Mouse (Mus musculus): ENCODE results near the gene C1qtnf1. TPM values are rescaled to one million over a fixed set of nuclear protein-coding genes. Genes with fewer than 3 reads are reported as not detected.

C1qtnf1 gene
- polyA plus RNA-seq, 1 experiment from 2014 or later = 4.4 TPM

GRCm38 (mm10) chr11:118486281-118486680, 58.3 kb downstream of the C1qtnf1 start:
- H3K27ac ChIP-seq (ENCODE audit: low read depth, low read length) = no peak overlapping the region
- no peak for ATAC-seq
- peaks cover 21% of the 10 kb centered on the region for H3K4me1 ChIP-seq (ENCODE audit: control insufficient read depth, insufficient read depth, low read depth, low read length)
- no peaks in the 10 kb centered on the region for H3K9me3 ChIP-seq (ENCODE audit: control insufficient read depth, low read length)
- WGBS = 84% methylated on average over 6 of the region's 6 CpGs
- no peak overlapping the region for H3K4me3 ChIP-seq (ENCODE audit: low read length)
- no peak overlapping the region for H3K4me2 ChIP-seq (ENCODE audit: low read length)
- no peak overlapping the region for H3K9ac ChIP-seq (ENCODE audit: low read depth, low read length)
- H3K36me3 ChIP-seq (ENCODE audit: control insufficient read depth, insufficient read depth, low read length) = no peaks in the 10 kb centered on the region; the same call in 1 of the 2 replicates
- no peaks in the 10 kb centered on the region for H3K27me3 ChIP-seq (replicated peaks; ENCODE audit: control insufficient read depth, insufficient read depth, low read length)

GRCm38 (mm10) chr11:118486881-118487772, 59.1 kb downstream of the C1qtnf1 start:
- no peak overlapping the region for H3K4me2 ChIP-seq (ENCODE audit: low read length)
- 80% methylated on average over 29 of the region's 29 CpGs for WGBS
- no peak for ATAC-seq
- H3K27ac ChIP-seq (ENCODE audit: low read depth, low read length) = no peak overlapping the region
- H3K4me3 ChIP-seq (ENCODE audit: low read length) = no peak overlapping the region
- H3K4me1 ChIP-seq (ENCODE audit: control insufficient read depth, insufficient read depth, low read depth, low read length) = peaks cover 21% of the 10 kb centered on the region
- no peaks in the 10 kb centered on the region for H3K27me3 ChIP-seq (replicated peaks; ENCODE audit: control insufficient read depth, insufficient read depth, low read length)
- H3K9me3 ChIP-seq (ENCODE audit: control insufficient read depth, low read length) = no peaks in the 10 kb centered on the region
- H3K36me3 ChIP-seq (ENCODE audit: control insufficient read depth, insufficient read depth, low read length) = no peaks in the 10 kb centered on the region; the same call in 1 of the 2 replicates
- no peak overlapping the region; the same call in 1 of the 2 replicates for H3K9ac ChIP-seq (ENCODE audit: low read depth, low read length)

GRCm38 (mm10) chr11:118488191-118488906, 60.3 kb downstream of the C1qtnf1 start:
- 73% methylated on average over 8 of the region's 8 CpGs for WGBS
- no peak overlapping the region for H3K4me2 ChIP-seq (ENCODE audit: low read length)
- H3K4me3 ChIP-seq (ENCODE audit: low read length) = no peak overlapping the region
- H3K9me3 ChIP-seq (ENCODE audit: control insufficient read depth, low read length) = no peaks in the 10 kb centered on the region
- H3K4me1 ChIP-seq (ENCODE audit: control insufficient read depth, insufficient read depth, low read depth, low read length) = peaks cover 21% of the 10 kb centered on the region
- H3K36me3 ChIP-seq (ENCODE audit: control insufficient read depth, insufficient read depth, low read length) = no peaks in the 10 kb centered on the region; the same call in 1 of the 2 replicates
- no peaks in the 10 kb centered on the region for H3K27me3 ChIP-seq (replicated peaks; ENCODE audit: control insufficient read depth, insufficient read depth, low read length)
- H3K9ac ChIP-seq (ENCODE audit: low read depth, low read length) = peak overlapping the region; percentile 17; the same call in 1 of the 2 replicates
- ATAC-seq = peak; percentile 19; the same call in 1 of the 2 replicates
- peak overlapping the region; percentile 60 for H3K27ac ChIP-seq (ENCODE audit: low read depth, low read length)

- Histone ChIP-seq H3K9me3 (ENCODE audit: control insufficient read depth, low read length) (no peaks in the 10 kb centered on the region), H3K36me3 (ENCODE audit: control insufficient read depth, insufficient read depth, low read length) (no peaks in the 10 kb centered on the region; the same call in 1 of the 2 replicates), H3K4me2 (ENCODE audit: low read length) (no peak overlapping the region), H3K9ac (ENCODE audit: low read depth, low read length) (peak overlapping the region; percentile 17; the same call in 1 of the 2 replicates), H3K27me3 (replicated peaks; ENCODE audit: control insufficient read depth, insufficient read depth, low read length) (no peaks in the 10 kb centered on the region), H3K27ac (ENCODE audit: low read depth, low read length) (peak overlapping the region; percentile 60), H3K4me1 (ENCODE audit: control insufficient read depth, insufficient read depth, low read depth, low read length) (peaks cover 21% of the 10 kb centered on the region), H3K4me3 (ENCODE audit: low read length) (no peak overlapping the region)
- WGBS = 44% methylated on average over 12 of the region's 12 CpGs
- ATAC-seq = peak; percentile 13
These were observed 60.9 kb downstream of the C1qtnf1 start for GRCm38 (mm10) chr11:118488907-118489270.

- peaks cover 21% of the 10 kb centered on the region for H3K4me1 ChIP-seq (ENCODE audit: control insufficient read depth, insufficient read depth, low read depth, low read length)
- no peak overlapping the region; the same call in 1 of the 2 replicates for H3K4me2 ChIP-seq (ENCODE audit: low read length)
- H3K36me3 ChIP-seq (ENCODE audit: control insufficient read depth, insufficient read depth, low read length) = no peaks in the 10 kb centered on the region; the same call in 1 of the 2 replicates
- H3K27ac ChIP-seq (ENCODE audit: low read depth, low read length) = no peak overlapping the region
- H3K27me3 ChIP-seq (replicated peaks; ENCODE audit: control insufficient read depth, insufficient read depth, low read length) = no peaks in the 10 kb centered on the region
- no peak overlapping the region for H3K4me3 ChIP-seq (ENCODE audit: low read length)
- H3K9me3 ChIP-seq (ENCODE audit: control insufficient read depth, low read length) = no peaks in the 10 kb centered on the region
- H3K9ac ChIP-seq (ENCODE audit: low read depth, low read length) = 0 out of 2 replicates have a peak overlapping the region, but pooled peaks have one; percentile 24
- 18% methylated on average over 22 of the region's 22 CpGs for WGBS
- ATAC-seq = no peak
These were observed 62.7 kb downstream of the C1qtnf1 start for GRCm38 (mm10) chr11:118490566-118491218.

- no peaks in the 10 kb centered on the region for H3K9me3 ChIP-seq (ENCODE audit: control insufficient read depth, low read length)
- no peak overlapping the region for H3K4me3 ChIP-seq (ENCODE audit: low read length)
- no peak overlapping the region for H3K27ac ChIP-seq (ENCODE audit: low read depth, low read length)
- no peak overlapping the region for H3K9ac ChIP-seq (ENCODE audit: low read depth, low read length)
- no peak overlapping the region for H3K4me2 ChIP-seq (ENCODE audit: low read length)
- H3K4me1 ChIP-seq (ENCODE audit: control insufficient read depth, insufficient read depth, low read depth, low read length) = peaks cover 21% of the 10 kb centered on the region
- ATAC-seq = no peak
- no peaks in the 10 kb centered on the region for H3K27me3 ChIP-seq (replicated peaks; ENCODE audit: control insufficient read depth, insufficient read depth, low read length)
- H3K36me3 ChIP-seq (ENCODE audit: control insufficient read depth, insufficient read depth, low read length) = no peaks in the 10 kb centered on the region; the same call in 1 of the 2 replicates
- WGBS = 86% methylated on average over 7 of the region's 7 CpGs
These were observed 63.2 kb downstream of the C1qtnf1 start for GRCm38 (mm10) chr11:118491230-118491629.

- Histone ChIP-seq H3K9me3 (ENCODE audit: control insufficient read depth, low read length) (no peaks in the 10 kb centered on the region), H3K4me3 (ENCODE audit: low read length) (no peak overlapping the region), H3K9ac (ENCODE audit: low read depth, low read length) (no peak overlapping the region), H3K36me3 (ENCODE audit: control insufficient read depth, insufficient read depth, low read length) (no peaks in the 10 kb centered on the region), H3K27ac (ENCODE audit: low read depth, low read length) (no peak overlapping the region), H3K4me1 (ENCODE audit: control insufficient read depth, insufficient read depth, low read depth, low read length) (peaks cover 20% of the 10 kb centered on the region), H3K4me2 (ENCODE audit: low read length) (no peak overlapping the region), H3K27me3 (replicated peaks; ENCODE audit: control insufficient read depth, insufficient read depth, low read length) (no peaks in the 10 kb centered on the region)
- ATAC-seq = no peak
- 82% methylated on average over 2 of the region's 2 CpGs for WGBS
These were observed 65.5 kb downstream of the C1qtnf1 start for GRCm38 (mm10) chr11:118493458-118493857.

- peaks cover 13% of the 10 kb centered on the region for H3K4me1 ChIP-seq (ENCODE audit: control insufficient read depth, insufficient read depth, low read depth, low read length)
- 0 out of 2 replicates have a peak overlapping the region, but pooled peaks have one; percentile 7 for H3K27ac ChIP-seq (ENCODE audit: low read depth, low read length)
- H3K9ac ChIP-seq (ENCODE audit: low read depth, low read length) = no peak overlapping the region
- H3K4me3 ChIP-seq (ENCODE audit: low read length) = no peak overlapping the region
- WGBS = 83% methylated on average over 12 of the region's 12 CpGs
- H3K4me2 ChIP-seq (ENCODE audit: low read length) = no peak overlapping the region
- H3K36me3 ChIP-seq (ENCODE audit: control insufficient read depth, insufficient read depth, low read length) = no peaks in the 10 kb centered on the region
- ATAC-seq = no peak
- H3K9me3 ChIP-seq (ENCODE audit: control insufficient read depth, low read length) = no peaks in the 10 kb centered on the region
- H3K27me3 ChIP-seq (replicated peaks; ENCODE audit: control insufficient read depth, insufficient read depth, low read length) = no peaks in the 10 kb centered on the region
These were observed 66.2 kb downstream of the C1qtnf1 start for GRCm38 (mm10) chr11:118494001-118494737.

All from hindbrain, embryonic 16.5 days (tissue).